Mouse (Mus musculus): ENCODE measurements at regions not wholly inside any gene's neighbourhood (a gene's known extent, or its start where the extent isn't known, plus 50 kb on each side); places are given as distances from the start of the nearest gene placed in this dataset.

DNA sequence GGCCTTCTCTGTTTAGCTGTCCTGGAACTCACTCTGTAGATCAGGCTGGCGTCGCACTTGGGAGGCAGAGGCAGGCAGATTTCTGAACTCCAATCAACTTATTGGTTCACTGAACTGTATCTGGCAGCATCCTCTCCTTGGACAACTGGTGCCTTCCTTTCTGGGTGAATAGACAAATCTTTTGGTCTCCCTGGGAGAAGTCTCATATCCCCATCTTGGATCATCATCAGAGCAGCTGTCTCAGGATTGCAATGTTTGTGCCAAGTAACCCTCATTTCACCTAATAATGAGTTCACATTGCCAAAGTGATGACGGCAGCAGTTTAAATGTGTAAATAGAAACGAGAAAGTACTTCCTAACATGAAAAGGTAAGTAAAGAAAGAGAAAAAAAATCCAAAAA lies 759.8 kb upstream of the Car8 start:
- DNase-seq, result no peak

DNA sequence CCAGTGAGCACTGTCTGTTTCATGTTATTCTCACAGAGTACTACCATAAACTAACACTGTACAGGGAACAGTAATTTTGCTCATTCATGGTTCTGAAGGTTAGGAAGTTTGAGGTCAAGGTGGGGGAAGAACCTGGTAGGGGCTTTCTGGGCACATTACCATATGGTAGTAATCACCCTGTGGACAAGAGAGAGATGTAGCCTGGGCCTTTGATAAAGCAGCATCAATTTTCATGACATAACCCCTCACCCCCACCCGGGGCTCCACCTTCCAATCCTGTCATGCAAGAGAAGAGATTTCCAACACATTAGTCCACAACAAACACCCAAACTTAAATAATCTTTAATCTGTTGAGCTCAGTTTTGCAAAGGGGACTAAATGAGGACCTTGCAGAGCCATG lies 753.3 kb upstream of the Car8 start:
- DNase-seq, result no peak

DNA sequence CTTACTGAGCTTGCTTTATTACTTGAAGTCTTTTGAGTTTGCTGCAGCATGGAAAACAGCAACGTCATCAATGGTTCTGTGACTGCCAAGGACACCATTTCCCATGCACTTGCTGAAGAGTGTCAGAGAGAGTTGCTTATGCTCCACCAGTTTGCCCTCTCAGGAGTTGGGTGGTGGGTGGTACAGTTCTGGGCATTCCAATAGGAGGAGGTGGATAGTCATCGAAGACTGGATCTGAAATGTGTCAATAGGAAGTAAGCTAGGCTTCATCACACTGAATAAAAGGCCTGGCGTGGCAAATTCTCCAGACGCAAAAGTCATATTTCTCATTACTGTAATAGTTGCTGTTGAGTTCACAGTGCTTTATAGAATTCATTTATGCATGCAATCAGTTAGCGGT lies 751.7 kb upstream of the Car8 start:
- no peak for DNase-seq

DNA sequence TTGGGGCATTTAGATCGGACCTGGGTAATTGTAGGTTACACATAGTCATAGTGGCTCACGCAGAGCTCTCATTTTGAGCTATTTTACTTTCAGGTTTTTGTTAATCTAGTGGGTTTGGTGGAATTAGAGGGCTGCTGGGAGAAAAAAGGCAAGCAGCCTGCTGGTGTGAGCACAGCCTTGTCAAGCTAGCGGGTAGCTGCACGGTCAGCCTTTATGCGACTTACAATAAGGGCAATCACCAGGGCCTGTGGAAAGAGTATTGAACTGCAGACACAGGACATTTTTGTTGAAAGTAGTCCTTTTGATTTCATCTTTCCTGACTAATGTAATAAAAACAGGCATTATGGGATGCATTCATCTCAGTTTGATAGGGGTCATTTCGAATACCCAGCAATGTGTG lies 750.8 kb upstream of the Car8 start:
- DNase-seq, result no peak

DNA sequence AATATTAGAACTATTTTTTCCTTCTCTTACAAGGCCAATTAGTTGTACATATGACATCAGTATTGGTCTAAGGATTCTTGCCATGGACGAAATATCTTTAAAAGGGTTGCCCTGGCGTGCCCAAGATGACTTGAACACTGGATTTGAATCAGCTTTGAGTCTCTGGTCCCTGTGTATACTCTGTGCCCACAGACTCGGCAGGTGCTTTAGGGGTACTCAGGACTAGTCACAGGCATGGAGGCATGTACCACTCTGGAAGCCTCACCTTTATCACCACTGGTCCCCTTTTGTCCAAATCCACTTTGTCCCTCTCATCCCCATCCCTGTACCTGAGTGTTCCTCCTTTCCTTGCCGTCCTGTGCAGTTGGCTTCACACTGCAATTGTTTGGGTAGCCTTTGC lies 750.3 kb upstream of the Car8 start:
- DNase-seq, result no peak

DNA sequence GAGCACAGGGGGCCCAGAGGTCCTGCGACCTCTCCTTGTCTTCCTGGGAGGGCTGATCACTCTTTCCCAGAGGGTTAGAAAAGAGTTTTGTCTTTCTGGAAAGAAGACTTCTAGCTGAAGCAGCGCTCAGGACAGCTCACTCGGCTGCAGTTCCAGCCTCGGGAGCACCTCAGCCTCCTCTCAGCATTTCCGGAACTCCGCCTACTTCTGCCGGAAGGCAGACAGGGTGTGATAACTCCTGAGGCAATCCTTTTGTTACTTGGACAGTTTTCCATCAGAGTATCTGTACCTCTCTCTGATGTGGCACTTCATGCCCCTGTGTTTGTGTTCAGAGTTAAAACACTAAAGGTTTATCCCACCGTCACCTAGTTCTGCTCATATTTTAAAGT lies 749.5 kb upstream of the Car8 start:
- DNase-seq, result no peak

DNA sequence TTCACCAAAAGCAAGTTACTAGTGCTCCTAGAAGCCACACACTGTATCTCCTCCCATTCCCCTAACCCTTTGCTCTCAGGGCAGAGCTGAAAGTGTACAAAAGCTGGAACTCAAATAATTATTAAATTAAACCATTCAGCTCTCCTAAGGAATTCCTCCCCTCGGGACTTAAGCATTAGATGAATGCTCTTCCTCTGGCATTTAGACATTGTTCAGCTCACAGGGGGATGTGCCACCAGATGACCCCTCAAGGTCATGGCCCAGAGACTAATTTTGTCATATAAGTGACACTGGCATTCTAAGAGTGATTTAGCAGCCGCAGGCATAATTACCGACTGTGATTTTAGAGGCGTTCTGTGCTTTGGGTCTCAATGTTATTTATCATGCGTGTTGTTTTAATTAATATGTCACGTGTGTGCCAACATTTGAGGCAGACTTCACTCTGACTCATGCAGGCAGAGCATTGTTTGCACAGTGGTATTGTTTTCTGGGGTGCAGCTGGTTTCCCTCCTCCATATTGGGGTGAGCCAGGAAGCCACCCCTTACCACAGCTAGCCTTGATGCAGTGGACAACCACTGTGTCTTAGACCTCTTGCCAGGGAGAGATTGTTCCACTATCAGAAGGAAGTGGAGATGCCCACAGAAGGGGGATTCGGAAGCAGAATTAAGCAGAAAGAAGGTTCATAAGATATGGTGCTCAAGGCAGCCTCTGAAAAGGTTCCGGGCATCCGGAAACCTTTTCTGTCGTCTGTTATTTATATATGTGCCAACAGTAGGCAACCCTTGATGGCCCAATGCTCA lies 748.9 kb upstream of the Car8 start:
- no peak for DNase-seq

DNA sequence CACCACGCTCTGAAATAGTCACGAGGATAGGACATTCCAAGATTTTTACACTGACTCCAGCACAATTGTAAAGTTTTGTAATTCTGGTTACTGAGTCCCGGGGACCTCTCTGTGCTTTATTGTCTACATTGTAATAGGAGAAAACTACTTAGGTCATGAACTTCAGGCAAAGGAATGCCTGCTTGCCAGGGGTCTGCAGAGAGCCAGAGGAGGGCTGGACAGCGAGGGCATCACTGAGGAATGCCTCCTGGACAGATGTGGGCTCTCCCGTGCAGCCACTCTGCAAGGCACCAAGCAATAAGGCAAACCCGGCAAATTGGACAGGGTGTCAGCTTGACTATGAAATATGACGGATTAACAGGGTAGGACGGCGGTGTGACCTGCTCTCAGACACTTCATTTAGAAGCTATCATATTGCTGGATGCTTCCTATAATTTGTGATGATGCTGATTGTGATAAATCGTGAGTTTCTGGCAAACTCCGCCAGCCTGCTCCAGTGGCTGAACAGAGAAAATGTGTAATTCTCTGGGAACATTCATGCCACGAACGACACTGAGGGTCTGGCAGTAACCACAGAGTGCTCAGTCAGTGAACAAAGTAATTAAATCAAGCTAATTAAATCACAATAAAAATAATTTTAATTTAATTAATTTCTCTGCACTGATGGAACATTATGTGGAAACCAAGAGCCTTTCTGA lies 747.7 kb upstream of the Car8 start:
- no peak for DNase-seq

DNA sequence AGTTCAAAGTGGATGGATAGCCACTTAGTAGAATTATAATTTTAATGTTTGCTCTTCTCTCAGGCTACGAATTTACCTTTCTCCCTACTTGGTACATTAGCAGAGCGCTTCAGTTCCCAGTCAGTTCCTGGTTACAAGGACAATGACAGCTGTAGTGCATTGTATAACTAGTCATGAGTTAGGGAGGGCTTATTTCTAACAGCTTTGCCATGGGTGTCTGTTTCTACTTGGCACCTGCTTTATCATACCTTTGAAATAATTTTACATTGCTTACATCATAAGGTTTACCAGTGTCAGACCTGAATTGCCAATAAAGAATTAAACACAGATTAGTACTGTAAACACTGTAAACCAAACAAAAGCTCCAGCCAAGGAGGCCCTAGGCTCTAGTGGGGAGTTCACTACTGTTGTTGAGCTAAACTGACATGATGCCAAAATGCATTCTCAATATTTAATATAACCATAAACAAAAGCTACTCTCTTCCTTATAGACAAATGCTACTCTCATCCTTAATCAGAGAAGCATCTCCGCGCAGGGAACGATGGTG lies 745.3 kb upstream of the Car8 start:
- no peak for DNase-seq

DNA sequence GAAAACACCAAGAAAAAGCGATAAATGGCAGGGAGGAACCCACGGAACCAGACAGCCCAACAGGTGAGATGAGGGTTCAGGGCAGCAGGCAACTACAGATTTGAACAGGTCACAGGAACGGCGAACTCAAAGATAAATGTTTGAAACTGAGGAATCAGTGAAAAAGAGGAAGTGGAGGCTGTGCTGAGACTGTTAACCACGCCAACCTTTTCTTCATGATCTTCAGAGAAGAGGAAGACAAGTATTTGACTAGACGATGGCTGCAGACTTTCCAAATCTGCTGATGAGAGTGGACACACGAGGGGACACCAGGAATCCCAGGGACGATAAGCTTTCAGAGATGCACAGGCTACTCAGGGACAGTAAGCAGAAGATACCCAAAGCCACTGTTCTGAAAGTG lies 740.1 kb upstream of the Car8 start:
- DNase-seq, result no peak

DNA sequence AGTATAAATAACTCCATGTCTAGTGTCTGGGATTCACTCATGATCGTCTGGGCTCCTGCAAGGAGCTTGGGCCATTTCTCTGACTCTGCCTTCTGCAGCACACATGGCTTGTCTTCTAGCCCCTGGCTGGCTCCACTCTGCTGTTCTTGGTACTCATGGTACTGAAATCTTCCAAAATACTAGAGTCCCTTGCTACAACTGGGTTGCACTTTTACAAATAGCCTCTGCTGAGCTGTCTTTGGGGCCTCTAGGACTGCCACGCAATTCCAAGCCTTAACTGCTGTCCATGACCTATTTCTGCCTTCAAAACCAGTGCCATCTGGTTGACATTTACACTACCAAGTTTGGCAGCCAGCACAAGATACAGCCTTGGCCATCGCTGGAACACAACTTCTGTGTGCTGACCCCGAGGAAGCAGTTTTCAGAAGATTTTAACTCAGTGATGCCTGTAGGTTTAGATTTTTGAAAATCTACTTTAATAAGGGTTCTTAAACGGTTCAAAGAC lies 731.2 kb upstream of the Car8 start:
- no peak for DNase-seq

DNA sequence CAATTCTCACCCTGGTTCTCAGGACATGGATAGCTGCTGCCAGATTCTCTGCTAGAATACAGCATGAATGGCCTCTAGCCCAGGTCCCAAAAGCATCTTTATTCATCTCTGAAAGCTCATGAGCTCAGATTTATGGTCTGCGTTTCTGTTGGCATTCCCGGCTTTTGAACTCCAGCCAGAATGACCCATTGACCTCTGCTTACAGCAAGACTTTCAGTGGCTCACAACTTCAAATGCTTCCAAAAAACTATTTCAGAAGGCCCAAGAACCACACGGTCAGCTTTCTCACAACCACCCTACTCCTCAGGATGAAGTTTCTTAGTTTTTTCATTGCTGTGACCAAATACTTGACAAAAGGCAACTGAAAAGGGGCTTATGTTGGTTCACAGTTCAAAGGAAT lies 729.9 kb upstream of the Car8 start:
- peak; percentile 15 to 17 for DNase-seq

DNA sequence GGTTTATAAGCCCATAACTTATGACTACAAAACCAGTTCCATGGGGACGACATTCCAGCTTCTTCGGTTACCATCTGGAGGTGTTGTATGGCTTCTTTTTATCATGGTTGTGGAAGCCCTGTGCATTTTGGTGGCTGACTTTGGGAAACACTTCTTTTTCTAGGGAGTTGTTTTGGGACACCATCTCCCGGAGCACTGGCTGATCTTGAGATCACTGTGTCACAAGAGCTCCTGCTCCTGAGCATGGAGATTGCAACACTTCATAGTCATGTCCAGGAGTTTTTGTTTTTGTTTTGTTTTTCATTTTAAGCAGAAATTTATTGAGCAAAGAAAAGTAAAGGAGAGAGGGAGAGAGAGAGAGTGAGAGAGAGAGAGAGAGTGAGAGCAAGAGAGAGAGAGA lies 729.1 kb upstream of the Car8 start:
- no peak for DNase-seq

DNA sequence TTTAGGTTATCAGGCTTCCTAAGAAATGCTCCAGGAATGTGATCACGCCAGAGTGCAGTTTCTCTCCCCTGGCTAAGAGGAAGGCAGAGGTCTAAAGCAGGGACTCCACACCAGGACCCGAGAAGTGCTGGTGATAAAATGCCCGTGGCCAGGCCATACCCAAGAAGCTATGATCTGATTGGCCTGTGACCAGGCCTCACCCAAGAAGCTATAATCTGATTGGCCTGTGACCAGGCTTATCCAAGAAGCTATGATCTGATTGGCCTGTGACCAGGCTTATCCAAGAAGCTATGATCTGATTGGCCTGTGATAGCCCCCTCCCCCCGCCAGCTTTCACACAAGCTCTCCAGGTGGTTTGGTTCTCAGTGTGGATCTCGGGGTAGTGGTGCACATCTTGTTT lies 726.7 kb upstream of the Car8 start:
- DNase-seq, result no peak

DNA sequence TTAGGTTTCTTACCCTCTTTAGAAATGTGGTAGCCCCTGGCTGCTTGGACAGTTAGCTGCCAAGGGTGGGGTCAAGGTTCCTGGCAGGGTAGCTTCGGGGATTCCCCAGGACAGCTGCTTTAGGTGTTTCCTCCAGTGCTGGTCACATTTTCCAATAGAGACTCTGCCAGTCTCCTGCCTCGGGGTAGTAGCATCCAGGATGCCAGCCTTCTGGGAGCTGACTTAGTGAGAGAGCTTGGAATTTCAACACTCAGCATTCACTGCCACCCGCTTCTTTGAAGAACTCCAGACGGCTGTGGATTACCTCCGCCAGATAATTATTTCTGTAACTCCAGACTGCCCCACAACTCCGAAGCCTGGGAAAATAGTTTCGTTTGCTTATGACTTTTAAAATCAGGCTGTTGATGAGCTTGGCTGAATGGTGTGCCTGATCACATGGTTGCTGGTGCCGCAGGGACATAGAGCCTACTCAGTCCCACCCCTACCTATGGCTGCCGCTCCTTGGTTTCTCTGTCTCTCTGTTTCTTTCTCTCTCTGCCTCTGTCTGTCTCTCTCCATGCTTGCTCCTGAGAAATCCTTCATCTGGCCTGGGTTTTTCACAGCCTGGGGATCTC lies 724.2 kb upstream of the Car8 start:
- DNase-seq, result no peak

DNA sequence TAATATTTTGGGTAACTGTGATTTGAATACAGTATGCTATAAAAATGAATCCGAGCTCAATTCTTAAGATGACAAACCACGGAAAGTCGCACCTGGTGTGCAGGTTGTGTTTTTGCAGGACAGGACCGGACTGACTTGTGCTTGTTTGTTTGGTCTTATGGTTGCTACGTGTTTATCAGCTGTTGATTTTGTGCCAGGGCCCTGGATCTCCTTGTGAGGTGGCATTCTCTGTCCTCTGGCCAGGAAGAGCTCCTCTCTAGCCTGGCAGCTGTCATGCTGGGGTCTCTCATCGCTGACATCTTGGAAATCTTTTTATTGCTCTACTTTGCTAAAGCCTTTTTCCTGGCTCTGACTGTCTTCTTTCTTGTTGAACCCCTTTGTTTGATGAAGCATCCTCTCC lies 723.0 kb upstream of the Car8 start:
- no peak for DNase-seq

DNA sequence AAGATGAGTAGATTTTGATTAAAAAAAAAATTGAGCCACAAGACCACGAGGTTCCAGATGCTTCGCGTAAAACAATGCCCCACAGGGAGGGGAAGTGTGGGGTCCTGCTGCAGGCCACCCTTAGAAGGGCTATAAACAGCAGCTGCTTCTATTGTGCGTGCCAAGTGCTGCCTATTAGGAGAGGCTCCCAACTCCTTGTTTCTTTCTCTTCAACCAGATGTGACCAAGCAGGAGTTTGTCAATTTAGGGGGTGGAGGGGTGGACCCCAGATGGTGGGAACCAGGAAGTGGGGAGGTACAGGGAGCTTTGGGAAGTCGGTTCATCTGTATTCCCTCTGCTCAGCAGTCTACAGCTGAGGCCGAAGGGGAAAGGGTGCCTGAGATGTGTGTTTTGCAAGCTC lies 718.9 kb upstream of the Car8 start:
- DNase-seq, result no peak

DNA sequence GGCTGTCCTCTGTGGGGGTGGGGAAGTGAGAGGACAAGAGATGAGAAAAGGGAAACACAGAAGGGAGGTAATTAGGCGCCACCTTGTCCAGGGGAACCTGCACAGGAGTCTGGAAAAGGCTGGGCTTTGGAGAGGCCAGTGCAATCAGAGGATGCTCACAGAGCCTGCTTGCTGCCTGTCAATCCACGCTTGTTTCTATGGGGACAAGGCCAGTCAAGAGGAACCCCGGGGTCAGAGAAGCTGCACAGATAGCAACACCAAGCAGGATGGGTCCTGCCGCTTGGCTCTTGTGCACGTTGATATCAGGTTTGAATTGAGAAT lies 718.1 kb upstream of the Car8 start:
- DNase-seq, result no peak

DNA sequence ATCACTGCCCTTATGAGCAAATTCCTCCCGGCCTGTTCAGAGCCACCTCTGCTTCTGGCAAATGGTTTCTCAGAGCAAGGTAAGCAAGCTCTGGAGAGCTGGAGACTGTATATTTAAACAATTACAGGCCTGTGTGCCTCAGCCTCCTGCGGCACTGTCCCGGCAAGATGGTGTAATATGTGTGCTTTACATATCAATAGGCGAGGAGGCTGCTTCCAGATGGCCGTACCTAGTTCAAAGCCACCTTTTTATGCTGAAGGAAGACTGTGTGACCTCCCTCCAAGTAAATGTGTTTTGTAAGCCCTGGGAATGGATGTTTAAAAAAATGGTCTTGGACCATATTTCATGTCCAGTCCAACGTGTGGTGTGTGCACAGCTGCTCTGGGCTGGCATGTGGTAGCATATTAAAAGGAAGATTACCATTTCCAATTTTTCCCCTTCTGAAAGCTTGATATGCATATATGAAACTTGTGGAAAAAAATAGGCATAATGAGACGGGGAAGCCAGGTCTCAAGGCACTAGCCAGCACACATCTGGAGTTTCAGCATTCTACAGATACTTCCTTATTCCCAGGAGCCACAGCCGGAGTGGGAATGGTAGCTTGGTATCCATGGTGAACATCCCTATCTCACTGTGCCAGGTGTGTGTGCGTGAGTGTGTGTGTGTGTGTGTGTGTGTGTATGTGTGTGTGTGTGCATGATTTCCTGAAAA lies 717.6 kb upstream of the Car8 start:
- no peak for DNase-seq

DNA sequence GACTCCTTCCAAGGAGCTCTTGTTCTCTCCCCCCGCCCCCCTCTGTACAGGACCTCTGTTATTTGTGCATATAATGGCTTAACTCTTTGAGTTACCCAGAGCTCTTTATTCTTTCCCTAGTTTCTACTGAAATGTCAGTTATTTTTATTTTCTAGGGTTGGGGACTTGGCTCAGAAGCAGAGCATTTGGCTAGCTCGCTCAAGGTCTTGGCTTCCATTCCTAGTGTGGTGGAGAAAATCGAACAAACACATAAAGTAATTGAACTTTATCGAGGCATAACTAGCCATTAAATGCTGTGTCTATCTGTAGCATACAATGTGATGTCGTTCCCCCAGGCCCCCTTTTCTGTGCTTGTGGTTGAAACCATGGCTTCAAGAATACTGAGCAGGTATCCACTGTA lies 716.5 kb upstream of the Car8 start:
- DNase-seq, result no peak

DNA sequence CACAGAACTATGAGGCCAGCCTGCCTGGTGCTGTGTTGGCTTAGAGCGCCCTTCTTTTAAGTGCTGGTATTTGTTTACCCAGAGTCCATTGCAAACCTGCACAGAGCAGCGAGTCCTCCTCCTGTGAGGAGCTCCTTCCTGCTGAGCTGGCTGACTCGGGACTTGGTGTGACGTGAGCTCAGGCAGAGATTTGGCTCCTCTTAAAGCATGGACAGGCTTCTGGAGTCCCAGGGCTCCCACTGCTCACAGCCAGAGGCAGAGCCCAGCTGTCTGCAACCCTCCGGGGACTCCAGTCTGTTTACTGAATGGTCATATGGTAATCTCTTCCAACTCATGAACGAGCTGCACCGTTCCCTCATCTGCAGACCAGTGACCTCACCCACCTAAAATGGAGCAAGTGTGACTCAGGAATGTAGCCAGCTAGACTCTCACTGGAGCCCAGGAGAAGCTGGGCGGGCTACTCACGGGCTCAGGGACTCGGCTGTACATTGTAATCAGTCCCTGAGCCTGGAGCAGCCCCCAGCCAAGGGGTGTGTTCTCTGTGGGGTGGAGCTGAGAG lies 715.6 kb upstream of the Car8 start:
- DNase-seq, result peak in 1 of 2 experiments; percentile 4

DNA sequence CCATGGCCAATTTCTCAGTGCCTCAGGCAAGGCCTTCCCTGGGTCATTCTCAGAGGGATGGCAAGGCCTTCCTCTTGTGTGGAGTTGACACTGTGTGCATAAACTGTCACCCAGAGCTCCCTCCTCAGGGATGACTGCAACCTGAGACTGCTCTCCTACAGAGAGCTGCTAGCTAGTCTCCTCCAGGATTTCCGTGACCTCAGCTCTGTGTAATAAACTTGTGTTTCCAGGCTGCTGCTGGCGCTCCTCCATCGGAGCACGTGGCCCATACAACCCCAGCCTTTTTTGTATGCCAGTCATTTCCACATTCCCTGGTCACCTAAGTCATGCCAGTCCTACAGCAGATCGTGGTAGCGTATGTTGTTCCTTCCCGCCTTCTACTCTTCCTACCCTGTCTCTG lies 714.3 kb upstream of the Car8 start:
- DNase-seq, result no peak

DNA sequence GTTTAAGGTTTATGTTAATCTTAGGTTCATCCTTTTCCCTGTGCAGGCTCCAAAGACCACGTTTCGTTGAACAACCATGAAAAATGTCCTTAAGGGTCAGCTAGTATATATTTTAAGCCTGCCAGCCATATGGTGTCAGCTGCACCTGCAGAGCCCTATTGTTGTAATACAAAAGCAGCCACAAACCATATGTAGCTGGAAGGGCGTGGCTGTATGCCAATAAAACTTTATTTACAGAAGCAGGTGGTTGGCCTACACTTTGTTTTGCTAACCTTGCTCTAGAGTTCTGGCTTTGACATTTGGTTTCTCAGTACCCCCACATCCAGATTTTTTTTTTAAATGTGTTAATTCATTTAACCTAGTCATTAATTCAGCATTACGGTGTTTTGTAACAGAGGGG lies 711.1 kb upstream of the Car8 start:
- DNase-seq, result no peak

Data from kidney, adult 8-10 months (tissue).